Mouse (Mus musculus) hindbrain, embryonic 16.5 days (tissue): ENCODE data around the gene Mff. TPM values are rescaled to one million over a fixed set of nuclear protein-coding genes. Genes with fewer than 3 reads are reported as not detected.
A peak's percentile ranks its signal among the peaks of the same experiment; 100 is the strongest.

Experiments
- ATAC-seq: fragments of 200-750 bp; cut with Nextera tagmentation; 2 replicates; pipeline ENCODE4 v1.8.0; 2017; ENCODE audit warnings: moderate TSS enrichment, moderate library complexity
- H3K27ac ChIP-seq: fragments of 300-500 bp; sonication (generic); 2 replicates; pipeline ENCODE4 v1.5.1; 2014; ENCODE audit warnings: low read depth, mild to moderate bottlenecking, control low read depth, low read length, moderate library complexity
- H3K27me3 ChIP-seq: fragments of 300-500 bp; sonication (generic); replicated peaks from 2 replicates; pipeline ENCODE4 v1.6.1; 2014; ENCODE audit warnings: low read length; ENCODE audit not compliant: control insufficient read depth, insufficient read depth
- H3K36me3 ChIP-seq: fragments of 300-500 bp; sonication (generic); 2 replicates; pipeline ENCODE4 v1.6.1; 2014; ENCODE audit warnings: mild to moderate bottlenecking, low read length, moderate library complexity, mixed read lengths; ENCODE audit not compliant: control insufficient read depth, insufficient read depth
- H3K4me1 ChIP-seq: fragments of 300-500 bp; sonication (generic); 2 replicates; pipeline ENCODE4 v1.6.1; 2014; ENCODE audit warnings: low read depth, low read length; ENCODE audit not compliant: control insufficient read depth, insufficient read depth
- H3K4me2 ChIP-seq: fragments of 300-500 bp; sonication (generic); 2 replicates; pipeline ENCODE4 v1.6.1; 2014; ENCODE audit warnings: mild to moderate bottlenecking, low read length, control low read depth, moderate library complexity
- H3K4me3 ChIP-seq: fragments of 300-500 bp; sonication (generic); 2 replicates; pipeline ENCODE4 v1.5.1; 2014; ENCODE audit warnings: mild to moderate bottlenecking, low read length, control low read depth, moderate library complexity
- H3K9ac ChIP-seq: fragments of 300-500 bp; sonication (generic); 2 replicates; pipeline ENCODE4 v1.6.1; 2014; ENCODE audit warnings: low read depth, mild to moderate bottlenecking, control low read depth, low read length, moderate library complexity
- H3K9me3 ChIP-seq: fragments of 300-500 bp; sonication (generic); 2 replicates; pipeline ENCODE4 v1.6.1; 2014; ENCODE audit warnings: mild to moderate bottlenecking, low read length, moderate library complexity; ENCODE audit not compliant: control insufficient read depth
- WGBS: fragments of 180-500 bp; shearing (Covaris S2); extraction: QIAGEN DNeasy Blood & Tissue Kit; methylation state at CpG from one replicate; pipeline ENCODE4 v1.1.7; 2014; 5-methylcytosine and 5-hydroxymethylcytosine counted together
- polyA plus RNA-seq: library from polyadenylated mRNA; unstranded; fragments of >200 nt; fragmentation: Nextera tagmentation; extraction: Ambion mirVana; gene quantifications from 2 replicates; pipeline ENCODE4 v1.2.1, GENCODE M21; 2015

Gene Mff
- polyA plus RNA-seq, 1 experiment from 2014 or later = 427 TPM

- 67% methylated on average over 6 of the region's 6 CpGs for WGBS
- Histone ChIP-seq H3K9me3 (no peaks in the 10 kb centered on the region), H3K27ac (no peak overlapping the region), H3K4me3 (no peak overlapping the region), H3K9ac (no peak overlapping the region), H3K36me3 (no peaks in the 10 kb centered on the region), H3K27me3 (no peaks in the 10 kb centered on the region), H3K4me1 (0 out of 2 replicates have a peak, but pooled peaks cover 2% of the 10 kb centered on the region), H3K4me2 (no peak overlapping the region)
- no peak for ATAC-seq
These were observed 60.9 kb downstream of the Mff start for GRCm38 (mm10) chr1:82785546-82785945.

- Histone ChIP-seq H3K27ac (no peak overlapping the region), H3K4me1 (0 out of 2 replicates have a peak, but pooled peaks cover 2% of the 10 kb centered on the region), H3K27me3 (no peaks in the 10 kb centered on the region), H3K4me3 (no peak overlapping the region), H3K9ac (no peak overlapping the region), H3K36me3 (no peaks in the 10 kb centered on the region), H3K9me3 (no peaks in the 10 kb centered on the region), H3K4me2 (no peak overlapping the region)
- WGBS = 3% methylated on average over 2 of the region's 2 CpGs
- ATAC-seq = peak; percentile 91
These were observed 62.7 kb downstream of the Mff start for GRCm38 (mm10) chr1:82787414-82787813.

- H3K4me2 ChIP-seq = no peak overlapping the region
- H3K36me3 ChIP-seq = no peaks in the 10 kb centered on the region
- WGBS = 70% methylated on average over 7 of the region's 7 CpGs
- no peaks in the 10 kb centered on the region for H3K9me3 ChIP-seq
- H3K27ac ChIP-seq = no peak overlapping the region
- 0 out of 2 replicates have a peak, but pooled peaks cover 2% of the 10 kb centered on the region for H3K4me1 ChIP-seq
- no peak overlapping the region for H3K9ac ChIP-seq
- H3K4me3 ChIP-seq = no peak overlapping the region
- no peaks in the 10 kb centered on the region for H3K27me3 ChIP-seq
- ATAC-seq = no peak
These were observed 63.4 kb downstream of the Mff start for GRCm38 (mm10) chr1:82788070-82788469.

- 0 out of 2 replicates have a peak, but pooled peaks cover 2% of the 10 kb centered on the region for H3K4me1 ChIP-seq
- WGBS = 71% methylated on average over 11 of the region's 11 CpGs
- no peak overlapping the region for H3K27ac ChIP-seq
- H3K4me3 ChIP-seq = no peak overlapping the region
- no peaks in the 10 kb centered on the region for H3K9me3 ChIP-seq
- H3K4me2 ChIP-seq = no peak overlapping the region
- H3K27me3 ChIP-seq = no peaks in the 10 kb centered on the region
- no peak overlapping the region for H3K9ac ChIP-seq
- H3K36me3 ChIP-seq = no peaks in the 10 kb centered on the region
- ATAC-seq = no peak
These were observed 66.4 kb downstream of the Mff start for GRCm38 (mm10) chr1:82791105-82791504.

- Histone ChIP-seq H3K27me3 (no peaks in the 10 kb centered on the region), H3K9me3 (no peaks in the 10 kb centered on the region), H3K9ac (no peak overlapping the region), H3K27ac (no peak overlapping the region), H3K36me3 (no peaks in the 10 kb centered on the region), H3K4me2 (no peak overlapping the region), H3K4me1 (0 out of 2 replicates have a peak, but pooled peaks cover 2% of the 10 kb centered on the region), H3K4me3 (no peak overlapping the region)
- 88% methylated on average over 6 of the region's 6 CpGs for WGBS
- no peak for ATAC-seq
These were observed 67.5 kb downstream of the Mff start for GRCm38 (mm10) chr1:82792238-82792637.

- Histone ChIP-seq H3K4me1 (no peaks in the 10 kb centered on the region), H3K4me2 (no peak overlapping the region), H3K27me3 (no peaks in the 10 kb centered on the region), H3K9ac (no peak overlapping the region), H3K9me3 (no peaks in the 10 kb centered on the region), H3K4me3 (no peak overlapping the region), H3K36me3 (no peaks in the 10 kb centered on the region), H3K27ac (no peak overlapping the region)
- ATAC-seq = no peak
- 89% methylated on average over 3 of the region's 3 CpGs for WGBS
These were observed 68.4 kb downstream of the Mff start for GRCm38 (mm10) chr1:82793110-82793509.

- WGBS = 47% methylated on average over 4 of the region's 4 CpGs
- Histone ChIP-seq H3K27ac (no peak overlapping the region), H3K4me2 (no peak overlapping the region), H3K4me1 (no peaks in the 10 kb centered on the region), H3K4me3 (no peak overlapping the region), H3K9ac (no peak overlapping the region), H3K27me3 (no peaks in the 10 kb centered on the region), H3K9me3 (no peaks in the 10 kb centered on the region), H3K36me3 (no peaks in the 10 kb centered on the region)
- ATAC-seq = no peak; the same call in 1 of the 2 replicates
These were observed 69.3 kb downstream of the Mff start for GRCm38 (mm10) chr1:82793986-82794385.

- Histone ChIP-seq H3K27me3 (no peaks in the 10 kb centered on the region), H3K9me3 (no peaks in the 10 kb centered on the region), H3K27ac (no peak overlapping the region), H3K4me1 (no peaks in the 10 kb centered on the region), H3K4me2 (no peak overlapping the region), H3K9ac (no peak overlapping the region), H3K36me3 (no peaks in the 10 kb centered on the region), H3K4me3 (no peak overlapping the region)
- WGBS = 91% methylated on average over 2 of the region's 2 CpGs
- ATAC-seq = no peak
These were observed 70.5 kb downstream of the Mff start for GRCm38 (mm10) chr1:82795211-82795610.

GRCm38 (mm10) chr1:82795702-82796443 lies 71.2 kb downstream of the Mff start:
- WGBS = 78% methylated on average over 18 of the region's 18 CpGs
- Histone ChIP-seq H3K4me3 (no peak overlapping the region), H3K4me1 (no peaks in the 10 kb centered on the region), H3K27ac (no peak overlapping the region), H3K27me3 (no peaks in the 10 kb centered on the region), H3K4me2 (no peak overlapping the region), H3K9me3 (no peaks in the 10 kb centered on the region), H3K9ac (no peak overlapping the region), H3K36me3 (no peaks in the 10 kb centered on the region)
- no peak for ATAC-seq
